Mouse (Mus musculus) cerebellum, postnatal 25 days (tissue): ENCODE data around the gene Gm9887.
"Not testable (repeated sequence)": the region's sequence is repeated elsewhere in the genome, so short reads cannot be mapped to it uniquely, and the experiment has no call there.

Experiments
- DNase-seq, 2 experiments: peaks; one replicate each; pipeline ENCODE4 v3.0.0; 2021; ENCODE audit warnings: mixed read lengths in 2 of 2

Gene Gm9887

DNA sequence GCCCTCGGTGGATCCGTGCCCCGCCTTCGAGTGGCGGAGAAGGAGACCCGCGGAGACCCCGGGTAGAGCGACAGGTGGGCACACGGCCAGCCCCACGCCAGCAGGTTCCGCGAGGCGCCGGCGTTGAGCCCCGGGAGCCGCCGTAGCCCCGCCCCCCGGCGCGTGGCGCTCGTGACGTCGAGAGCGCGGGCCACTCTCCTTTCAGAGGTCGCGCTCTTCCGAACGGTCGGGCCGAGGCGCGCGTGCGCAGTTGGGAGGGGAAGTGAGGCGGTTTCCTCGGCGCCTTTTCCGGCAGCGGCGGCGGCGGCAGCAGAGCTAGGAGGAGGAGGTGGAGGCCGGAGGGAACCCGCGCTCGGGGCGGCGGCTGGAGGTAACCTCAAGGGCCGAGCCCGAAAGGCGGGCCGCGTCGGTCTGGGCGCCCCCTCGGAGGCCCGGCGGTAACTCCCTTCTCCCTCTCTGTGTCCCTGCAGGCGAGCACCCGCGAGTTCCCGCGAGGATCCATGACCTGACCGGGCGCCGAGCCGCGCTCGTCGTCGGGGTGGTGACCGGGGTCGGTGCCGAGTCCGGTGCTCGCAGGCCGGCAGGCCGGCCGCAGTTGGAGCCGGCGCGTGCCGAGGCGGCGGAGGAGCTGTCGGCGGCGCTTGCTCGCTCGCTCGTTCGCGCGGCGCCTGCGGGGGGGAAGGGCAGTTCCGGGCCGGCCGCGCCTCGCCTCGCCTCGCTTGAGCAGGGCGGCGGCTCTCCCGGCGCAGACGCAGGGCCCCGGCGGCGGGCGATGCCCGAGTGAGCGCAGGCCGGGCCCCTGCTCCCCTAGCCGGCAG is at the start of gene Gm9887, which contains the start of gene Arf6:
Gene Gm9887, minus strand, starts transcription at position 605 of the 818 bp plus-strand sequence.
Gene Arf6, plus strand, starts transcription at position 297 of the 818 bp plus-strand sequence.
- peak; percentile 100 for DNase-seq

DNA sequence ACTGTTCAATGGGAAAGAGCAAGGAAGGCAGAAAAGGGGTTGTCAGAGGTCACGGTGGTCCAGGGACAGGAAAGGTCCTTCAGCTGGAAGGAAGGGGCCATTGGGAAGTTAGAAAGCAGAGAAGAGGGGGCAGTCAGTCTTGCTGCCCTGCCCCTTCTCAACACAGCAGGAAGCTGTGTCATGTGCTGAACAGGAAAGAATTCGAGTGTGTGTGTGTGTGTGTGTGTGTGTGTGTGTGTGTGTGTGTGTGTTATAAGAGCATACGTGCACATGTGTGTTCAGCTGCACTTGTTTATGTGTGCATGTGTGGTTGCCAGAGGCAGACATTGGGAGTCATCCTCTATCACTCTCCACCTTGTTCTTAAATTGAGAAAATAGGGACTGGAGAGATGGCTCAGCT is 48.5 kb upstream of the Gm9887 start:
- DNase-seq = no peak

DNA sequence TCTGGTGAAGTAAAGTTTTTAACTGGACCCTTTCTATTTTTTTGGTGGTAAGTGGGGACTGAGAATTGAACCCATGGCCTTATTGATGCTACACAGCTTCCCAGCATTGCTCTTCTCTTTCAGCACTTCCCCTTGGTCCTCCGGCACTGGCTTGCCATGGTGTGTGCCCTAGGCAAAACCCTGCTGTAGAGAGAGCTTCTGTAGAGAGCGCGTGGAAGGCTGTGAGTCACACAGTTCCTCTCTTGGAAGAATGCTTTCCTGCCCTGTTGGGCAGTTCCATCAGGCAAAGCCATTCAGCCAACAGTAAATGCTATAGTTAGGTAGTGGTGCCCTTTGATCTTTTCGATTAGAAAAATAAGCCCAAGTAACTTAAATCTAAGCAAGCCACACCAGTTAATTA is 47.3 kb upstream of the Gm9887 start:
- DNase-seq = no peak

DNA sequence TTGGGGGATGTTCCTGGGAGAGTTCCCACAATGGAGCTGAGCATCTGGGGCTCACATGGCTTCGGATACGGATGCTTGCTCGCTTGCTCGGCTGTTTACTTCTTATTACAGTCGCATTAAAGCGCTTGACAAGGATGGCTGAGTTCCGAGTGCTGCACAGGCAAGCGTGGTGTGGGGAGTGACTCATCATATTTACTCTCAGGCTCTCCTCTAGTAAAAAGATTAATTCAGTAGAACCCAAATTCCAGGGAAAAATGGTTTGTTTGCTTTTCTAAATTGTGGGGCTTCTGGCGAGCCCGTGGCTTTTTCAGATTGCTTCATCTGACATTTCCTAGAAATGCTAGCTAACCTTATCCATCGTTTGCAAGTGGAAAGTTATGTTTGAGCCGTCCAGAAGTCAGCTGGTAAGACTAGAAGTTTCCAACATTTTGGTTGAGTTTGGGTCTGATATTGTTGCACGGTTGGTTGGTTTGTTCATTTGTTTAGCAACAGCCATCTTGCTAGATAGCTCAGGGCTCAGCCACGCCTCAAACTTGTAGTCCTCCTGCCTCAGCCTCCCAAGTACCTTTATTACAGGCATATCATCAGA is 46.9 kb upstream of the Gm9887 start:
- DNase-seq = peak; percentile 40 to 43

DNA sequence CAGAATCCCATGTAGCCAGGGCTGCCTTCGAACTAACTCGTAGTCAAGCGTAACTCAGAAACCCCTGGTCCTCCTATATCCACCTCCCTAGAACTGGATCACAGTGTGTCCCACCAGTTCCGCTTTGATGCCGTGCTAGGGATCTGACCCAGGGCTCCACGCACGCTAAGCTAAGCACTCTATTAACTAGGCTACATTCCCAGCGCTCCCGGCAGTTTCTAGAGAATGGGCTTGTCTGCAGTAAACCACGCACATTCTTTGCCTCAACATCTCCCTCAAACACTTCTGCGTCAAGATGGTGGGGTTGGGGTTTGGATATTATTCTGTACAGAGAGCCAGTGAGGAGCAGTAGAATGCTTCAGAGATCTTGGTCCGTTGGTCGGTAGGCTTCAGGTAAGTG is 46.3 kb upstream of the Gm9887 start:
- DNase-seq = peak; percentile 24 to 40

DNA sequence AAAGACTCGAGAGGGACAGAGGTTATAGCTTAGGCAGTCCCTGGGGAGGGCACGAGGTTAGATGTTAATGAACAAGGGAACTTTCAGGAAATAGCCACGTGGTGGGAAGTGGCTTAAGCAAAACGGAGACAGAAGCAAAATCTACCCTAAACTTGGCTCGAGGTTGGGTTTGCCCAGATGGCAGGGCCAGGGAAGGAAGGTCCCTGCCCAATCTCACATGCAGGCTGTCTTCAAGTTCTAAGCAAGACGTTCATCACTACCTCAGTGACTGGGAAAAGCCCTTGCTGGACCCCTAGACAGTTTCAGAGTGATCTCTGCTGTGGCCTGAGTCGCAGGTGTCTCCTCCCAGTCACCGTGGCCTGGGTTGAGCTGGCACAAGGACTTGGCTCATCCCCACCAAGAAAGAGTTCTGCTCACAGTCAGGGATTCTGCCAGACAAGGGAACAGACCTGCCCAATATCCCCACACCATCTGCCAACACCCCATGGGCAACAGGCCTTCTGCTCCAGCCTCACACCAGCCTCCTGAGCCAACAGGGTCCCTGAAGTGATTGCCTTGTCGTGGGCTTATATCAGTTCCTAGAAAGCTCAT is 45.5 kb upstream of the Gm9887 start:
- DNase-seq = peak; percentile 88 to 89

DNA sequence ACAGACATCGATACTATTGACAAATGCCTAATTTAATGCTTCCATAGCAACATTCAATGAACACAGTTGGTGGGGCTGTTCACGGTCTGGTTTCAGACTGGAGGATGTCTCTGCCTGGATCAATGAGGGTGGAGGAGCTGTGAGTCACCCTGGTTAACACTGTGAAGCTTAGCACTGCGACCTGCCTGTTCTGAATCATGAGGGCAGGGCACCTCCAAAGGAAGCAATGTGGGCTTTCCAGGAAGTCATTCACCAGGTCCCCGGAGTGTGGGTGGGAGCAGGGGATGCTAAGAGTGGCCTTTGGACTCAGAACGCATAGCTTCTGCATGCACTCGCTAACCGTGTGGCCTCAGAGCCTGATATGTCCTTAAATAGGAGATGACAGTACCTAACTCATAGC is 44.5 kb upstream of the Gm9887 start:
- peak in 1 of 2 experiments; percentile 14 for DNase-seq

DNA sequence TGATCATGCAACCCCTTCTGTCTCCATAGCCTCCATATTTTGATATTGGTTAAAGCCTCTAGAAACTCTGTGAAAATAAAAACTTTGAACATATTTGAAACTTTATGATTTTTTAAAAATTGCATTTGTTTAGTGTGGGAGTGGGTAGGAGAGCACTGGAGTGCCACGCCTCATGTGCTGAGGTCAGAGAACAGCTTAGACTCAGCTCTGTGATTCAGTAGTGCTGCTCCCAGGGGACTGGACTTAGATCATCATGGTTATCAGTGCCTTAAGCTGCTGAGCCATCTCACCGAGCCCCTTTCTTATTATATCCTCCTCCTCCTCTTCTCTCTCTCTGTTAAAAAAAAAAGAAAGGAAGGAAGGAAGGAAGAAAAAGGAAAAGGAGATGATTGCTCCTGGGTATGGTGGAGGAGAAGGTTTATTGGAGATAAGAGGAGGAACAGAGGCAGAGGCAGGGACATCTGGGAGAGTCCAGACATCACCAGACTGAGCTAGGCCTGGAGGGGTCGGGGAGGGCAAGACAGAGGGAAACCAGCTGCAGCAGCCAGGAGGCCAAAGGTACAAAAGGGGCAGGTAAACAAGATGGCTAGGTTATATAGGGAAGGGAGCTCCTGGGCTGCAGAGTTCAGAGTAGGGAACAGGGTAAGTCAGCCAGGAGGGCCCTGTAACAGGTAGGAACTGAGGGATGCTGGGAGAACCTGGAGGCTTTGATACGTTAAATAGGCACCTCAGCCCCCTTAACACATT is 42.7 kb upstream of the Gm9887 start:
- no peak for DNase-seq

DNA sequence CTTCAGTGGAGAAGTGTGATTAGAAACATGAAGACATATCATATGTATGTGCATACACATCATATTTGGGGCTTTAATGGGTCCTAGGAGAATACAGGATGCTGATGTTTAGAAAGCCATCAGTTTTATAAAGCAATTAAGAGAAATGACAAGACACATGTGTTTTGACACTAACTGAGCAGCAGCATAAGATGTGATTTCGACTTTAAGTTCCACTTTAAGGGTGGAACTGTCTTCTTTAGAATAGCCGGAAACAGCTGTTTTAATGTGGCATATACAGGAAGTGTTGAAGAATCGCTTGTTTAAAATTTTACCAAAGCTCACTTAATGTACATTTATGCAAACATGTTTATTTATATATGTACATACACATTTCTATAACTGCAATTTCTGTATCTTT is 41.0 kb upstream of the Gm9887 start:
- no peak for DNase-seq

DNA sequence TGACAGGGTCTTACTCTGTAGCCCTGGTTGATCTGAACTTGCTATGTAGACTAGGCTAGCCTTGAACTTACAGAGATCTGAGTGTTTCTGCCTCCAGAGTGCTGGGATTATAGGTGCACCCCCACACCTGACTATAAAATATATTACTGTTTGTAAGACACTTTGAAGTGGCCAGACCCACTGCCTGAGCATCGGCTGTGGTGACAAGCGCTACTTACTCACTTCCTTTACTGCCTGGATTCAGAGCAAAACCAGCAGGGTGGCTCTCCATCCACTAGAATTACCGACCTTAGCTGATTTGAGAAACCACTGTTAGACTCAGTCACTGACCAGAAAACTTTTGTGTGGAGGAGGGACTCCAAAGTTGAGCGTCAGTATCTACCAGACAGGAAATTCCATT is 39.7 kb upstream of the Gm9887 start:
- no peak for DNase-seq

DNA sequence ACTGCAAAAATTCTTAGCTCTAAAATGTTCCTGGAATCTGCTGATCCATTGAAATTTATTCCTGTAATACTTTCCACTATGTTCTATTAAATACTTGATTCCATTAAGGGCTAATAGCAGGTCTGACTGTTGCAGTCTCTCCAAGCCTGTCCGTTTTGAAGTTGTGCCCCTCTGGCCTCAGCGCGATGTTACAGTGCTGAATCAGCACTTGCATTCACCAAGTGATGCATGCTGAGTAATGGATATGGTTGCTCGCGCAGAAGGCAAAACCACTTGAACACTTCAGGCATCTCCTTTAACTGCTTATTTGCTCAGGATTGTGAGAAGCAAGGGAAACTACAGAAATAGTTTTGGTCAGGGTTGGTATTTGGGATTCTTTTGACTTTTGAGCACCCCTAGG is 38.5 kb upstream of the Gm9887 start:
- no peak for DNase-seq

DNA sequence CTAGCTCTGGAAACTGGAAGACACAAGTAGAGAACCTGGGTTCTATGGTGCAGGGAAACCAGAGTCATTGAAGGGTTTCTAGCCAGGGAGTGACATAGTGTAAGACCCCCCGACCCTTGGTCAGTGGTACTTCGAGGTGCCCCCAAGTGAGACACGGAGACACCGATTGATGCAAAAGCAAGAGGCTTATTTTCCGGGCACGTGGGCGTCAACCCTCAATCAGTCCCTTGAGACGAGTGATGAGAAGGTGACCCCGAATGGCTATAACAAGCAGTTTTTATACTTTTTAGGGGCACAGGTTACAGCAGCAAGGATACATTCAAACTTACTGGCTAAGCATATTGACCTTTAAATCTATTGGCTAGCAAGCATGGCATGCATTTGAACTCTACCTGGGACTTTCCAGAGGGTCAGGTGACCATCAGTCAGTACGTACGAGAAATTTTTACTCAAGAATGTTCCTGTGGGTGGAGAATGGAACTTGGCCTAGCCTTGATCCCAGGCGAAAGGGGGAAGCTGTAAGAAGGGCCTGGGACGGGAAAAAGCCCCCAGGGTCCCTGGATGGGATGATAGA is 30.4 kb upstream of the Gm9887 start:
- no peak for DNase-seq

DNA sequence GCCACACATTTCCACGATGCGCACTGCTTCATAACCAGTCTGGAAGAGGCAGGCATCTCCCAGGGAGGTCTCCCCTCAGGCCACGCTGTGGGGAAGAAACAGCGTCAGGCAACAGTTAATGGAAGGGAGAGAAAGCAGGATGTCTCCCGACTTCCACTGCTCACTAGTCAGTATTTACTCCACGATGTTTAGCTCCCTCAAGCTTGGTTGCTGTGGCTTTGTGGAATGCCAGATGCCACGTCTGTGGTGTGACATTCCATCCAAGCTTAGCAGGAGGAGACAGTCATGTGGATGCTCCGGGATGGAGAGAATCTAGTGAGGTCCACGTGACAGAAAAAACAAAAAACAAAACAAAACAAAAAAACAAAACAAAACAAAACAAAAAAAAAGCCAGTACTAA is 29.8 kb upstream of the Gm9887 start:
- no peak for DNase-seq

DNA sequence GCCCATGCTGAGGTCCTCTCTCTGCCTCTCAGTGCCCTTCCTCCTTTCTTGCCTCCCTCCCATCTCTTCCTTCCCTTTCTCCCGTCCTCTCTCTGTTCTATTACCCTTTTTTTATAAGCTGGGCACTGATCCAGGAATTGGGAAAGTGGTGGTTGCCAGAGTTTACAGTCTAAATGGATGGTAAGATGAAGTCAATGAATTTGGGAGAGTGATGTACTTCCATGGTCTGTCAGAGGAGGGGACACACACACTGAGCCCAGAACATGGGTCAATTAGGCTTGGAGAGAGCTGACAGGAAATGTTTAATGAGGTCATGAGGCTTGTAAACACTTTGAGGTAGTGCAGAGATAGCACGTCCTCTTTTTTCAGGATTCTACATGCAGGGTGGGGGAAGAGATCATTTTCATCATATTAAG is 28.6 kb upstream of the Gm9887 start:
- no peak for DNase-seq

DNA sequence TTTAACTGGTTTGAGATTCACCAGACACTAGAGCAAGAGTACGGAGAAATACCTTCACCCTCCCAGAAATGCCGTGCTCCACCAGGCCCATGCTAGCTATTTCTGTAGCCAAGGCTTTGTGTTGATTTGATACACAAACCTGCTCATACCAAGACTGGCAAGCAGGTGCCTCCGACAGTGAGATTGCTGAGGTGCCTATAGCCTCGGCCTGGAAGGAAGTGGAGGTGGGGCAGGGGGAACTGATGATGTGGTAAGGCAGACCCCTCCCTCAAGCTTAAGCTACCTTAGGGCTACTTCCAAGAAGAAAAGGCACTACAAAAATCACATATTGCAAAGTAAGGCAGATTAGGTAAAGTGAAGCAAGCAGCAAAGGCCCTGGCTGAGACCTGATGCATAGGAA is 28.1 kb upstream of the Gm9887 start:
- no peak for DNase-seq

DNA sequence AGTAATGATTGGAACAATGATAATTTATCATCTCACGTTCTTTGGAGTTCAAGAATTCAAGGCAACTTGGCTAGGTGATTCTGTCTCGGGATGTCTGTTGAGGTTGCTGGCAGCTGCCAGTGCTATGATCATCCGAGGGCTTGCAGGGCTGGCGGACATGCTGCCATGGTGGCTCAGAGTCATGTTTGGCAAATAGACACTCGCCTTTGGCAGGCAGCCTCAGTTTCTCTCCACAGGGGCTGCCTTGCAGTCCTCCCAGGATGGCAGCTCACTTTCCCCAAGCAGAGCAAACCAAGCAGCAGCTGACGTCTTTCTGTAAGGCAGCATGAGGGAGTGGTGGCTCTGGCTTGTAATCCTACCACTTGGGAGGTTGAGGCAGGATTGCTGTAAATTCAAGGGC is 22.2 kb upstream of the Gm9887 start:
- peak; percentile 93 to 95 for DNase-seq

DNA sequence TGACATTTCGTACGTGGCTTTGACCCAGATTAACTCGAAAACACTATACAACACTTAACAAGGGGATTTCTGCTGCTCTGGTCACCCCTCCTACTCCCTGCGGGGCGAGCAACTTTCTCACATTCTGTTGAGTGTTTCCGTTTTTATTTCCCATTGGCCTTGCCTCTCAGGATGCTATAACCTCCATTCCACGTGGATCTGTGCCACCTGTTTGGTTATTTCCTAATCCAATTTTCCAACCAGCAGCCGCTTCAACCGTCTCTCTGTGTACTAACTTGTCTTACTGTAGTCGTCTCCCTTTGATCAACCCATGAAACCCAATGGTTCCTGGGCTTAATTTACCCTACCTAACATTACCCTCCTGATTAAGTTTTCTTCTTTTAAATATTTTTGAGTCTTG is 20.8 kb upstream of the Gm9887 start:
- DNase-seq = peak in 1 of 2 experiments; percentile 42

DNA sequence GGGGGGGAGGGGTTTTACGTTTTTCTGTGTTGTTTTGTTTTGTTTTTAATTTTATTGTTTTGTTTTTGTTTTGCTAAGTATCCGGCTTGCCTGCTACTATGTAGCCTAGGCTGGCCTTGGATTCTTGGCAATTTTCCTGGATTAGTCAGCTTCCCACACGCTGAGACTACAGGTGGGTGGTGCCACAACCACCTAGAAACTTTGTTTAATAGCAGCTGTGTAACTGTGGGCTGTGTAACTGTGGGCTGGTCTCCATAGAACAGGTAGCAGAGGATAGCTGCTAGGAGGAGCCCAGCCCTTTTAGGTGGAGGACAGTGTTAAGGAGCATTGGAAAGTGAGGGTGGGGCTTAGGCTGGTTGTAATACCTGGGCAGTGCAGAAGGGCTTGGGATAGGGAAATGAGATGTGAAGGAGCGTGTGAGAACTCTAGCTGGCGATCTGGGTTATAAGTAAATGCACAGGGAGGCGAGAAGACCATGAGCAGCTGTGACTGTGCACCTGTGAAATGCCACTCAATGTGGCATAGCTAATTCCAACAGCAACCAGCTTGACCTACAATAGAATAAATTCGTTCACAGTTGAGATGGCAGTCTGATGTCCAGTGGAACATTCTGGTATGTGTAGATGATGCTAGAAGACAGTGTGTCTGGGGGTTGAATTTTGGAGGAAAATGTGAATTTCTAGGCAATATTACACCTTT is 17.9 kb upstream of the Gm9887 start:
- DNase-seq = no peak

DNA sequence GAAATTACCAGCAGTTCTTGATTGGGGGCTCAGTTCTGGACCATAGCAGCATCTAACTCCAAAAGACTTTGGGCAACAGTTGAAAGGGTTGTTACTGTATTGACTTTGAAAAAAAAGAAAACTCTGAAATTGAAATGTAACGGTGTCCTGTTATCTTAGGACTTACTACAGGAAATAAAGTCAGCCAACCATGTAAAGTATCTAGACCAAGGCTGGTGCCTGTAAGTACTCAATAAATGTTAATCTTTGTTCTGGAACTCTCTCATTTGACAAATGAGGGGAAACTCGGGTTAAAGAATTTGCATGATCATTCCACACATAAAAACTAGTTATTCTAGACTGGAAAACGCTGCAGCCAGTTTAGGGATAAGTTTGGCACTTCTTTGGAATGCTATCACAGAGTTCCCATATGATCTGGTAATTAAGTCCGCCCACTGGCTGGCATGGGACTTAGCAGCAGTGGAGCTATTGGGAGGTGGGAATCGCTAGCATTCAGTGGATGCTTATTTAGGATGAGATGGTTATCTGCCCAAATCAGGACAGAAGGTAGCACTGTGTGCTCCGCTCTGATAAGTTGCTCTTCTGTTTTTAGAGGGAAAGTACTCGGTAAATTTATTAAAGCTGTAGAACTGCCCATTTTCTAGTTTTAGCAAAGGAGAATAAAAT is 17.1 kb upstream of the Gm9887 start:
- no peak for DNase-seq

DNA sequence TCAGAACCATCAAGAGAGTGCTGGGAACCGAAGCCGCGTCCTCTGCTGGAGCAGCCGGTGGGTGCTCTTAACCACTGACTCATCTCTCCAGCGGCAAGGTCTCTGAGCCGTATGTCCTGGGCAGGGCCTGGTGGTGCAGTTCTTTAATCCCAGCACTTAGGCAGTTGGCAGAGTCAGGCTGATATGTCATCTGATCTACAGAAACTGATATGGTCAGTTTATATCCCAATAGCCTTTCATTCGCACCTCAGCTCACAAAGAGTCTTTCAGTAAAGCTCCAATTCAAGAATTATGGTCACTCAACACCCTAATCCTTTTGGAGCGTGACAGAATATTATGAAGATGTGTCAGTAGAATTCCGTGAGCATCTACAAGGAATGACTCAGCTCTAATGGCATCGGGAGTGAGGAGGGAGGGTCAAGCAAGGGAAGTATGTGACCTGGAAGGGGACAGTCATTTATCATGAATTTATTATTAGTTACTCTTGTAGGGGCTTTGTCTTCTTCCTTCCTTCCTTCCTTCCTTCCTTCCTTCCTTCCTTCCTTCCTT is 16.1 kb upstream of the Gm9887 start:
- no peak for DNase-seq

DNA sequence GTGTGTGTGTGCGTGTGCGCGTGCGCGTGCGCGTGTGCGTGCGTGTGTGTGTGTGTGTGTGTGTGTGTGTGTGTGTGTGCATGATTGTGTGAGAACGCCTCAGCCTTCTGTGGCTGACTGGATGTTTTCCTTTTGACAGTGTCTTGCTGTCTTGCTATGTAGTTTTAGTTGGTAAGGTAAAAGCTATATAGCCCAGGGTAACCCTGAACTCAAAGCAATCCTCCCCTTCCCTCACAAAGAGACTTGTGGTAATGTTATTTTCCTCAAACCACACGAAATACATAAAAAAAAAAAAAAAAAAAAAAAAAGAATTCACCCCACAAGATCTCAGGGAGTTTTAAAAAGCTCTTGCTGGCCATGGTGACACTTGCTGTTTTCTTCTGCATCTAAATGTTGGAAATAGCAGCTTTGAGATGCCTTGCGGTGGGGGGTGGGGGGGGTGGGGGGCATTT is 14.0 kb upstream of the Gm9887 start:
- DNase-seq = not testable (repeated sequence)
